Mouse (Mus musculus) layer of hippocampus, postnatal 10 days (tissue): ENCODE measurements around the gene Sgce. TPM values are rescaled to one million over a fixed set of nuclear protein-coding genes. Genes with fewer than 3 reads are reported as not detected.
"Not testable (repeated sequence)": the region's sequence is repeated elsewhere in the genome, so short reads cannot be mapped to it uniquely, and the experiment has no call there.

Experiments used
- DNase-seq, 2 experiments: peaks; one replicate each; pipeline ENCODE4 v3.0.0; 2021; ENCODE audit warnings: low spot score in 2 of 2
- total RNA-seq, 2 experiments: library from RNA; stranded (reverse); gene quantifications; 2 replicates each; pipeline ENCODE4 v1.2.3; 2021

Gene Sgce
- total RNA-seq, 2 experiments from 2014 or later, result 25.9 to 27.3 TPM

DNA sequence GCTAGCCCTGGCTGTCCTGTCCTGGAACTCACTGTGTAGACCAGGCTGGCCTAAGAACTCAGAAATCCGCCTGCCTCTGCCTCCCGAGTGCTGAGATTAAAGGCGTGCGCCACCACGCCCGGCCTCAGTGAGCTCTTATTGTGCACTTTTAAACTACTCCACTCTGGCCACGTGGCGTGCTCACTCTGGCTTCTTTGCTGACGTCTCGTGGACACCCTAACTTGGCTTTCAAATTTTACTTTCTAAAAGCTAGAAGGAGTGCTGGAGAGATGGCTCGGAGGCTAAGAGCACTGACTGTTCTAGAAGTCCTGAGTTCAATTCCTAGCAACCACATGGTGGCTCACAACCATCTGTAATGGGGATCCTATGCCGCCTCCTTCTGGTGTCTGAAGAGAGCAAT lies 93.3 kb downstream of the Sgce start:
- not testable (repeated sequence) for DNase-seq

- no peak for DNase-seq
Observed at GRCm38 (mm10) chr6:4652596-4653134, 94.3 kb downstream of the Sgce start.

DNA sequence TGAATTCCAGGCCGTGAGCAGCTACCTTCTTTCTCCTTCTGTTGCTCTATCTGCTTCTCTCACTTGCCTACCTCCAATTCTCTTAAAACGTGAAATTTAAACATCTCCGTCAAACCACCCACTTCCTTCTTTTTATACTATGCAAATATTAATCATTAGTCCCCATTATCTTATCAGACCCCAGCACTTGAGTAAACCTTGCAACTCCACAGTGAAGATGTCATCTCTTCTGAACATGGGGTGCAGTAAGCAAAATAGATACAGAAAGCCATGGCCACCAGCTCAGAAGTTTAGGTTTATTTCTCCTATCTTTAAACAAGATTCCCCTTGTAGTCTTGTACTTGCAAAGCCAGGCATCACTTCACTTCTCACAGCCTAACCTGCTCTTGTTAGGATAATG lies 99.7 kb downstream of the Sgce start:
- DNase-seq, result no peak

DNA sequence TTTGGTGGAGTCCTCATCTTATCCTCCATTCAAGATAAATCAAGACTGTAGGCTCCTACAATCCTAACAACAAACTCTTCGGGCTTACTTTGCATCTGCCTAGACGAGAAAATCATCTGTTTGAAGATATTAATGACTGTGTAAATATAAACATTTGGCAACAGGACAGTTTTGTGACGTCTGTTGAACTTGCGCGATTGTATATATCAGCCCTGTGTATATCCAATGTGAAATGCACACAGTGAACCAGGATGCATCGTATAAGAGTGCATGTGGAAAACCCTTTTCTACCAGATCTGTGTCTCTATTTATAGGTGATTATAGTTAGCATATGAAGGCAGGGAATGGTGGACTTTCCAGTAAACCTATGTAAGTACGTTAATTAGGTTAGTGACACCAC lies 104.9 kb downstream of the Sgce start:
- no peak for DNase-seq

GRCm38 (mm10) chr6:4634804-4635203 lies 112.2 kb downstream of the Sgce start:
- no peak for DNase-seq

- DNase-seq, result no peak
Observed at GRCm38 (mm10) chr6:4633189-4633588, 113.8 kb downstream of the Sgce start.

- DNase-seq, result no peak
Observed at GRCm38 (mm10) chr6:4631464-4631863, 115.5 kb downstream of the Sgce start.

Other genes with a start within 250 kb of the Sgce start
- gene Col1a2, start 242.4 kb downstream of the Sgce start, total RNA-seq, result 10 to 100 TPM; 54.7 to 57.1 TPM
- gene Casd1, start 146.4 kb downstream of the Sgce start, total RNA-seq, result 10 to 100 TPM; 48.5 to 57.9 TPM
- 1 to 10 TPM; 7.9 to 9.6 TPM for gene Peg10, start 99 bp upstream of the Sgce start, total RNA-seq
- 100 to 1,000 TPM in 1 of 2 experiments, 10 to 100 TPM in 1; 98.2 to 105 TPM for gene Ppp1r9a, start 155.7 kb upstream of the Sgce start, total RNA-seq